Mouse (Mus musculus): ENCODE measurements around the gene Adamtsl3.

The Adamtsl3 gene

GRCm38 (mm10) chr7:82424281-82424680, 88.8 kb downstream of the Adamtsl3 start:
- DNase-seq = no peak

DNA sequence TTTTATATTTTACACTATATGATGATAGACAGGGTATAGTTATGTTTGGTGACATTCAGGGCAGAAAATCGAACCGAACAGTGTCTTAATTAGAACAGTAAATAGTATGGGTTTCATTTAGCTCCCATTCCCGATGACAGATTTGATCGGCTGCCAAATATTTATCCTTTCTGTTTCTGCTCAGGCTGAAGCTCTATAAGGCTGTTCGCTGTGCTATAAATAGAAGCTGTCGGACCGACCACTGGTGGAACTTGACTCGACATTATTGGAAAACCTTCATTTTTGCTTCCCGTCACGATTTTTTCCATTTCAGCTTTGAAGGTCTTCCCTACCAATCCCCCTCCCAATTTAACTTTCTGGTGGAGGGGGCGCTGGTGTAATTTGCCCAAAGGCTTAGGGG, 89.9 kb downstream of the Adamtsl3 start:
- peak in 1 of 2 experiments; percentile 35 for DNase-seq

GRCm38 (mm10) chr7:82429447-82429846, 94.0 kb downstream of the Adamtsl3 start:
- DNase-seq = no peak

DNA sequence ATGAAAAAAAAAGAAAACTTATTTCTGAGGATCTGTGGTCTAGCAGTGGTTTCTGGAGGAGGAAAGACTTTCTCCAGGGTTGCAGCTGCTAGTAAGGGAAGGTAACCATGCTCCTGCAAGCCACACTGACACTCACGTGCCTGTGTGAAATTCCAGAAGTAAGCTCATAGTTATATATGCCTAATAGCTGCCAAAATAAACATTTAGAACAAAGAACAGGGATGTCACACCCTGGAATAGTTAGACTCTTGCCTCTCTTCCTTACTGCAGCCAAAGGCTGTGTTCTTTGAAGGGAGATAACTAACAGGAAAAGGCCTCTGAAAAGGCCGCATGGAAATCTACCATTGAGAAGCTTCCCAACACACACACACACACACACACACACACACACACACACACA, 96.1 kb downstream of the Adamtsl3 start:
- no peak for DNase-seq

DNA sequence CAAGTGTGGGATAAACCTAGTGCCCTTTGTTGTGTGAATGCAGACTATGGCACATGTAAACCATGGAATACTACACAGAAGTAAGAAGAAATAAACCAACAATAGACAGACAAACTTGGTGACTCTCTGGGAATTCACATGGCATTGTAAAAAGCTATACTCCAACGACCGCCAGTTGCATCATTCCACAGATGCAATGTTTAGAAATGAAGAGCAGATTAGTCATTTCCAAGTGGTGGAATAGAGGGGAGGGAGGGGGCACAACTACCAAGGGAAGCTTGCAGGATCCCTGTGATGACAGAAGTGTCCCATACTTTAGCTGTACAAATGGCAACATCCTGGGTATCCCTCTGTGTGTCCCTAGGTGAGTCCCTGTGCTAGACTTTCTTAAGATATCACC, 97.7 kb downstream of the Adamtsl3 start:
- no peak for DNase-seq

DNA sequence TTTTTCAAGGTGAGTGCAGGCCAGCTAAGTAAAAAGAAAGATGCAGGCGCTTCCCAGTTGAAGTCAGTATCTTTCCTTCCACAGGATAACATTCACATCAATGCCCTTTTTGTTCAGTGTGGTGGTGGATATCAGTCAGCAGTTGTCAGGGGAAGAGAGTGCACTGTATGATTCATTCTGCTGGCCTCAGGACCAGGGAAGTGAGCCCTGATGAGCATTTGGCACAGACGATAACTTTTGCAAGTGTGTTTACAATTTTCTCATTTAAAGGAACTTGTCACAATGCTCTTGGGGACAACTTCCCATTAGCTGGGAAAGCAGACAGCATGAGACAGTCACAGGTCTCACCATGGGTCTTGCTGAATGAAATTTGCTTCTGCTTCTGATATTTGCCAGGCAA, 122.9 kb downstream of the Adamtsl3 start:
- DNase-seq = no peak

DNA sequence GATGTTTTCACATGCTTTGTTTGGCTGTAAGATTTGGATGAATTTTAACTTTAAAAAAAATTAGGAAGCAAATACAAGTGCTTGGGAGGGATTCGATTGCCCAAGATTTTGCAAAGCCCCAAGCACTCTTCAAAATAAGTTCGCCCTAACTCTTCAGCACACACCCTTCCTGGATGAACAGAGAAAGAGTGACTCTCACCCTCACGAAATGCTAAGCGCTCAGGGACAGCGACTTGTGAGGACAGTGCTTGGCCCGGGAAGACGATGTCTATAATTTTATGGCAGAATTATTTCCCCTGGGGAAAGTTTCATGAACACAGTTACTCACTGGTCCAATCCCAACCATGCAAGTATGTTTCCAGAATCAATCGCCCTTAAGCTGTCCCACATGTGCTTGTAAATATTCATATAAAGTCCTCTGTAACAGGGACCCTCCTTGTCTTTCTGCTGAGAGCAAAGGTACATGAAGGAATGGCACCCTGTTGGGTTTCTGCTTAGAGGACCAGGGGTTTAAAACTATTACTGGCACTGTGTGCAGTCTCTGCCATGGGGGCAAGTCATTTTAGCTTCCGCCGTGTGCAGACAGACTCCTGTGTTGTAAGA, 127.5 kb downstream of the Adamtsl3 start:
- no peak for DNase-seq

DNA sequence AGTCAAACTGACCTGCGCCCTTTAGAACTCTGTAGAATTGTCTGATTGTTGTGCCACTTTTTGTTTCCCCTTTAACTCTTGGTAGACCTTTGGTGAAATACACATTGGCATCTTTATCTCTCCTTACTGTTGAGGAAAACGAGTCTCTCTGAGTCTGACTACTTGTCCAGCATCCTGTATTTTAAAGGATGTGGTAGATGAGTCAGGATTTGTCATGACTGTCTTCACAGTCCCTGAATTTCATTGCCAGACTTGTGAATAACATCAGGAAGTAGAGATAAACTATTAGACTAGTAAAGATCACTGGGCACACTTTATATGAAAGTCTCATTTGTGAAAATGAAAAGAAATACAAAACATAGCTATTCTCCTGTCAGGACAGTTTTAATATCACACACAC, 128.9 kb downstream of the Adamtsl3 start:
- DNase-seq = no peak

DNA sequence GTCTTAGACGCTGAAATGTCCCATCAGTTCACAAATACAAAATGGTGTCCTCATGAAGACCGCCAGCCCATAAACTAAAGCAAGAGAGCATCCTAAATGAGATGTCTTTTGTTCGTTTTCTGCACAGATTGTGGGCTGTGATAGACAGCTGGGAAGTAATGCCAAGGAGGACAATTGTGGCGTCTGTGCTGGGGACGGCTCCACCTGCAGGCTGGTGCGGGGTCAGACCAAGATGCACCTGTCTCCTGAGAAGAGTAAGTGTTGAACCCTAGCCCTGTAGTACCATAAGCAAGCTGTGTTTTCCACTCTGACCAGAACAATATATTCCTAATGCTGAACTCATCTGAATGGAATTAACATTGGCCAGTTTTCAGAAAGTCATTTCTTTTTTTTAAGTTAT, 129.9 kb downstream of the Adamtsl3 start:
- peak in 1 of 2 experiments; percentile 28 for DNase-seq

GRCm38 (mm10) chr7:82476441-82477221, 141.1 kb downstream of the Adamtsl3 start:
- no peak for DNase-seq

DNA sequence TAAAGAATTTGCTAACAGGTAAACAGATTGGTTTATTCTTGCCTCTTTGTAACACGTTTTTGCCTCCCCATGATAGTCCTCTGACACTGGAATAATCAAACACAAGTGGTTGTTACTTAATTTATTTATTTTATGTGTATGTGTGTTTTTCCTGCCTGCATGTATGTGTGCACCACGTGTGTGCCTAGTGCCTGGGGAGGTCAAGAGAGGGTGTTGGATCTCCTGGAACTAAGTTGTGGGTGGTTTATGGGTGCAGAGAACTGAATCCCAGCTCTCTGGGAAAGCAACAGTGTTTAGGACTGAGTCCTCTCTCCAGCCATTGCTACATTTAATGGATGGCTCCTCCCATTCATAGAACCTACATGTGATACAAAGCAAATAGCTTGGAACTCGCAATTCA, 143.0 kb downstream of the Adamtsl3 start:
- DNase-seq = no peak

- DNase-seq = peak; percentile 52 to 67
These were observed 143.6 kb downstream of the Adamtsl3 start for GRCm38 (mm10) chr7:82478861-82479755.

DNA sequence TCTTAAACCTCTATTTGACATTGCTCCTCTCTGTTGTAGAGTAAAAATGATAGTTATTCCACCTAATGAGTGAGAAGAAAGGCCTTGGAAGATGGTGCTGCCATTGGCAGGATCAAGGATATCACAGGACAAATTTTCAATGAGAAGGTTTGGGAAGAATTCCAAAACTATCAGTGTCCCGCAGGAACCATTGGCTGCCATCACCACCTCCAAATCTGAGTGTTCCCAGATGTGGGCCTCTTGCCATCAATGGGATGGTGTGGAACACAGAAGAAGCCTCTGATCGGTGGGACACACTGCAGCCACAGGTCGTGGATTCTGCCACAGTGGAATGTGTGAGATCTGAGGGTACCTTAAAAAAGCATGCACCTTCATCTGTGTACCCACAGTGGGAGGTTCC, 147.9 kb downstream of the Adamtsl3 start:
- DNase-seq = peak; percentile 28 to 49

GRCm38 (mm10) chr7:82484834-82485233, 149.3 kb downstream of the Adamtsl3 start:
- peak; percentile 71 to 81 for DNase-seq

DNA sequence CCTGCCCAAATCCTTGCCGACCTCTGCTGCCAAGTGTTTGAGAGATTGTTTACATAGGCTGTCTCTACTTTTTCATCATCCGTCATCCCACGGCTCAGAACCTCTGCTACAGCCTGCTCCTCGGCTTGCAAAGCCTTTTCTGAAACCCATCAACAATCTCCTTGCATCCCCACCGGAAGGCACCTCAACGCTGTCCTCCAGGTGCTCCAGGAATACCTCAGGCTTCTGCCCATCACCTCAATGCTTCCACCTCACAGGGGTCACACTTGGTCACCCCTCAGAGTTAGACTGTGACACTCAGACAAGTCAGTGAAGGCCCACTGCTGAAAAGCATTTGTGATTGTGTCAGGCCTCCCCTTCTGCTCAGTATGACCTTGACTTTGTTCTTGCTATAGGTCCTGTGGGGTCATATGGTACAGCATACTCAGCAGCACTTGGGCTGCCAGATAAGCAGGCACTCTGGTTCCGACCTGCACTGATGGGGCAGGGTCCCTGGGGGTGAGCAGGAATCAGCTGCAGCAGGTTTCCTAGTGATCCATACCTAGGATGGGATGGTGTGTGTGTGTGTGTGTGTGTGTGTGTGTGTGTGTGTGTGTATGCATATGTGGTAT, 150.0 kb downstream of the Adamtsl3 start:
- DNase-seq = peak; percentile 12 to 17

GRCm38 (mm10) chr7:82491018-82491417, 155.5 kb downstream of the Adamtsl3 start:
- no peak for DNase-seq

- no peak for DNase-seq
These were observed 157.4 kb downstream of the Adamtsl3 start for GRCm38 (mm10) chr7:82492881-82493280.

GRCm38 (mm10) chr7:82494220-82494619, 158.7 kb downstream of the Adamtsl3 start:
- DNase-seq = no peak

DNA sequence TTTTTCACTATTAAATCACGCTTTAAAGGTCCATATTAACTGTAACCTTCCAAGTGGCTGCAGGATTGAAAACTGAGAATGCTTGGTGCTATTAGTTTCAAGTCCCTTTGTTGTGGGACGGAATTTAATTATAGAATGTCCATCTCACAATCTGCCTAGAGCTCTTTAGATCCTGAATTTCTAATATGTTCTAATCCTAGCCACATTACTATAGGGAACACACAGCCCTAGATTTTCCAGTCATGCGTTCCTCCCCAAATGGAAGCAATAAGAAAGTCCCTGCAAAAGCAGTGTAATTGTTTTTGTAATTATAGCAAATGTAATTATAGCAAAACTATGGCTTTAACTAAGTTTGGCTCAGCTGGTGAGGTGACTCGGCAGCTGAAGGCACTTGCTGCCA, 161.6 kb downstream of the Adamtsl3 start:
- DNase-seq = no peak

DNA sequence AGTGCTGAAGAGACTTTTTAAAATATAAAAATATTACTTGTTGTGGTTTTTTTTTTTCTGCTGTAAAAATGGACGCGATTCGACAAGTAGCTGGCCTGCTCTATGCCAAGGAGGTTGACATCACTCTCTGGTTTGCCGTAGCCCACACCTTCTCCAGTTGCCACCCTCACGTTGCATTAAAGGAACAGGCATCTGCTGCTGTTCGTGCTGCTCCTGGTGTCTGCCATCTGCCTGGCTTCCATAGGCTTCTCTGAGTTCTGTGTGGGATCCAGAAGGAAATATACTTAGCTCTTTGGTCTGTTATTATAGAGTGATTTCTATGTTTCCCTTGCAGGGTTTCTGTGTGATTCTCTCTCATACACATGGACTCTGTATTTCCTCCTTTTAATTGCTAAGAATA, 165.8 kb downstream of the Adamtsl3 start:
- no peak for DNase-seq

- no peak for DNase-seq
These were observed 167.0 kb downstream of the Adamtsl3 start for GRCm38 (mm10) chr7:82502511-82502910.

- DNase-seq = peak; percentile 73 to 78
These were observed 168.6 kb downstream of the Adamtsl3 start for GRCm38 (mm10) chr7:82504101-82504500.

- DNase-seq = no peak
These were observed 195.1 kb downstream of the Adamtsl3 start for GRCm38 (mm10) chr7:82530583-82530982.

All from cerebellum, postnatal 10 days (tissue).